Mouse (Mus musculus) testis, adult 2 months (tissue): ENCODE measurements around the gene Mal. TPM values are rescaled to one million over a fixed set of nuclear protein-coding genes. Genes with fewer than 3 reads are reported as not detected.
A peak's percentile ranks its signal among the peaks of the same experiment; 100 is the strongest.

Experiments used
- H3K27ac ChIP-seq: fragments of 200-500 bp; 2 replicates; pipeline ENCODE4 v1.5.1; 2012; ENCODE audit warnings: low read depth, low read length; ENCODE audit not compliant: control insufficient read depth, insufficient read depth
- H3K27me3 ChIP-seq: fragments of 200-500 bp; 2 replicates; pipeline ENCODE4 v1.6.1; 2012; ENCODE audit warnings: mild to moderate bottlenecking, low read length, moderate library complexity; ENCODE audit not compliant: control insufficient read depth, insufficient read depth
- H3K36me3 ChIP-seq: fragments of 200-500 bp; 2 replicates; pipeline ENCODE4 v1.6.1; 2012; ENCODE audit warnings: mild to moderate bottlenecking, low read length; ENCODE audit not compliant: control insufficient read depth, insufficient read depth
- H3K4me1 ChIP-seq: fragments of 200-500 bp; 2 replicates; pipeline ENCODE4 v1.6.1; 2012; ENCODE audit warnings: low read length; ENCODE audit not compliant: control insufficient read depth, insufficient read depth
- H3K4me3 ChIP-seq: fragments of 200-500 bp; 2 replicates; pipeline ENCODE4 v1.5.1; 2012; ENCODE audit warnings: low read depth, mild to moderate bottlenecking, low read length, moderate library complexity, mixed read lengths; ENCODE audit not compliant: control insufficient read depth
- CTCF ChIP-seq: fragments of 200-500 bp; IDR thresholded peaks from 2 replicates; pipeline ENCODE4 v1.5.1; 2012; ENCODE audit warnings: low read depth, mild to moderate bottlenecking, inconsistent platforms, low read length, moderate library complexity; ENCODE audit not compliant: control insufficient read depth, insufficient read depth, insufficient replicate concordance
- POLR2A ChIP-seq: fragments of 200-500 bp; IDR thresholded peaks from 2 replicates; pipeline ENCODE4 v1.6.1; 2012; ENCODE audit warnings: low read depth, mild to moderate bottlenecking, inconsistent platforms, low read length, moderate library complexity; ENCODE audit not compliant: control insufficient read depth
- polyA plus RNA-seq: library from polyadenylated mRNA; depleted of rRNA; stranded (reverse); fragments of >200 nt; gene quantifications from 2 replicates; pipeline ENCODE4 v1.2.3, GENCODE M21; 2012; rRNA removed

Mal gene
- polyA plus RNA-seq, 1 experiment = 1.2 TPM

DNA sequence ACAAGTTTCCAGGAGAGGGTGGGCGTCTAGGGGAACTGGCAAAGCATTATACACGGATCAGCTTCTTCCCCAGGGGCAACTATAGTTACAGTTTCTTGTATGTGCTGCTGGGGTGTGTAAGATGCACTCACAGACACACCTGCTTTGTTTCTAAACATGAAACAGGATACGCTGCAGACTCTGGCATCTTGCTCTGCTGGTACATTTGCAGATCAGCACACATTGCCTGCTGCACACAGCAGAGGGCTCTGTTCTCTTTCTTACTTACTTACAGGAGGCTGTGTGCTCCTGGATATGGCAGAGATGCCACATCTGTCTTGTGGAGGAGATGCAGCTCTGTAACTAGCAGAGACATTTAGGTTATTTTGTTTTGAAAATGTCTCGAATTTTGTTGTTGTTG, 65.7 kb downstream of the Mal start:
- Histone ChIP-seq H3K27ac (no peak overlapping the region), H3K4me3 (peak overlapping the region; percentile 51), H3K4me1 (peaks cover 10% of the 10 kb centered on the region), H3K27me3 (no peaks in the 10 kb centered on the region), H3K36me3 (no peaks in the 10 kb centered on the region)
- no peak for TF ChIP-seq POLR2A
- TF ChIP-seq CTCF = no peak

DNA sequence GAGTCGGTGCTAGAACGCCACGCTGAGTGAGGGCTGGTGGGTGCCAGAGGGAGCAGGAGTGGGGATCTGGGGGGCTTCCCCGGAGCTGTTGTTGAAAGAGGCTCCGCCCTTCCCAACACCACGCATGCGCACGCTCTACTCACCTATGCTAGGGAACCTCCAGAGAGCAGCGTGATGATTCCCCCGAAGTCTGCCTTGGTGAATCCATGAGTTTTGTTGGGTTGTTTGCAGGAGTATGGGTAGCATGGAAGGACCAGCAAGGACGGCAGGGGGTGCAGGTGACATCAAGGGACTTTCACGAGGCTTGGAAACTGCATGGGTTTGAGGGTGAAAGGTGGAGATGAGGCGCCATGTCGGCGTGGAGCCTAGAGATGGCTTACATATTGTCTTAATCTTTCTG, 66.3 kb downstream of the Mal start:
- H3K27me3 ChIP-seq = no peaks in the 10 kb centered on the region

DNA sequence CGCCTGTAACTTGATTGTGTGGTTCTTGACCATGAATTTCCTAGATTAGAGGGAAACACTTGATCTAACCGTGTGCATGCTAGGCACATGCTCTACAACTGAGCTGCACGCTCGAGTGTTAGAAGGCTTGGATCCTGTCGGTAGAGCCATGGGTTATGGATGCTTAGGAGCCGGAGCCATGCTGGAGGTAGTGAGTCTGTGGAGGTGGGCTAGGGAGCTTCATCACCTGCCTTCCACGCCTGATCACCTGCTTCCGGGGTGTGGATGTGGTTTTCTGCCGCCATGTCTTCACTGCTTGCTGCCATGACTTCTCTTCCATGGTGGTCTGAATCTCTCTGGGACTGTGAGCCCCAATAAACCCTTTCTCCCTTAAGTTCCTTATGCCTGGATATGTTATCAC, 67.6 kb downstream of the Mal start:
- Histone ChIP-seq H3K36me3 (no peaks in the 10 kb centered on the region), H3K27ac (no peak overlapping the region), H3K4me1 (peaks cover 10% of the 10 kb centered on the region), H3K27me3 (no peaks in the 10 kb centered on the region), H3K4me3 (no peak overlapping the region)
- TF ChIP-seq POLR2A = no peak
- no peak for TF ChIP-seq CTCF

More for the DNA sequence above, 66.3 kb downstream of the Mal start:
- H3K4me1 ChIP-seq = peaks cover 10% of the 10 kb centered on the region
- H3K36me3 ChIP-seq = no peaks in the 10 kb centered on the region
- TF ChIP-seq POLR2A (no peak), CTCF (no peak)
- H3K27ac ChIP-seq = no peak overlapping the region
- peak overlapping the region; percentile 81 for H3K4me3 ChIP-seq

DNA sequence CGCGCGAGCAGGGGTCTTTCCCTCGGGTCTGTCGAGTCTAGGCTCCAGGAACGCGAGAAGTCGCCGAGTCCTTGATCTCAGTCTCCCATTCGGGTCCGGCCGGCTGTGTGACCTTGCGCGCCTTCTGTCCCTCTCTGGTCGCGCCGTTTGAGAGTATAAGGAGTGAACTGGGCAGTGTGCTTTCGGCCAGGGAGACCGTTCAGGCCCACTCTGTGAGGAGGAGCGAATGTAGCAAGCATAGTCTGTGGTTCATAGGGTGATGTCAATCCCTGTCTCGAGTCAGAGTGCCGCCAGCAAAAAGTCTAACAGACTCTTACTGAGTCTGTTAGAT, 69.0 kb downstream of the Mal start:
- Histone ChIP-seq H3K27me3 (no peaks in the 10 kb centered on the region), H3K4me1 (peaks cover 12% of the 10 kb centered on the region), H3K4me3 (peak overlapping the region; percentile 95), H3K27ac (peak overlapping the region; percentile 97), H3K36me3 (no peaks in the 10 kb centered on the region)
- TF ChIP-seq CTCF = no peak
- no peak for TF ChIP-seq POLR2A

DNA sequence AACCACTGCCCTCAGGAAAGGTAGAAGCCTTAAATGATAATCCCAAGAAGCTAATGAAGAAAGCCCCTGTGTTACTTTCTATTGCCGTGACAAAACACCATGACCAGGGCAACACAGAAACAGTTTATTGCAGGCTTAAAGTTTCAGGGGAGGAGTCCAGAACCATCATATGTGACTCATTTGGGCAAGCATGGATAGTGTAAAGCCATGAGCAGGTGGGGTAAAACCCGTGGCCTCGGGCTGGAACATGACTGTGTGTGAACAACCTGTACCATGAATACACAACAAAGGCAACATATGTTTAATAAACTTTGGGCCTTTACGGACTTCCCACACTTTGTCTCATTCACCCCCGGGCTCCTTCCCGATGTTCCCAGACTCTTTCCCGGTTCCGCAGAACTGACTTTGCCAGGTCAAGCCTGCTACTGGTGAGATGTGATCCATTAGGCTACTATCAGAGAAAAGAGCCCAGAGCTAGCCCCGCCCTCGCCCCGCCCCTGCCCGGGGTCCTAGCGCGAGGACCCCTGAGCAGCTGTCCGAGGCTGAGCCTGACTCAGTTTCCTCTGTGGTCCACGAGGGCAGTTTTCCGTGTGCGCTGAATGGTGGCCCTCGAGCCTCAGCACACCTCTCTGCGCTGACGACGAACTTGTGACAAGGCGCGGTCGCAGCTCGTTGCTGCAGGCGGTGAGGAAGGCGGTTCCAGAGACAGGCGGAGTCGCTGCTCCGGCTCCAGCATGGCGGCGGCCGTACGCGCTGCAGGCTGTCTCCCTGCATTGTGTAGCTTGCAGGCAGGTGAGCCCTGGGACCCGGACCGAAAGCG, 69.6 kb downstream of the Mal start, which contains the start of the genes Zfp661 and Mrps5:
Zfp661 (minus strand) TSS at position 401 of the 820 bp plus-strand sequence.
Mrps5 (plus strand) TSS at position 529 of the 820 bp plus-strand sequence.
- Histone ChIP-seq H3K27ac (peak within 1 kb of the TSS; percentile 97), H3K4me1 (peaks cover 12% of the 10 kb centered on the region)
- TF ChIP-seq POLR2A (peak; percentile 60; the same call in 1 of the 2 replicates), CTCF (no peak)

DNA sequence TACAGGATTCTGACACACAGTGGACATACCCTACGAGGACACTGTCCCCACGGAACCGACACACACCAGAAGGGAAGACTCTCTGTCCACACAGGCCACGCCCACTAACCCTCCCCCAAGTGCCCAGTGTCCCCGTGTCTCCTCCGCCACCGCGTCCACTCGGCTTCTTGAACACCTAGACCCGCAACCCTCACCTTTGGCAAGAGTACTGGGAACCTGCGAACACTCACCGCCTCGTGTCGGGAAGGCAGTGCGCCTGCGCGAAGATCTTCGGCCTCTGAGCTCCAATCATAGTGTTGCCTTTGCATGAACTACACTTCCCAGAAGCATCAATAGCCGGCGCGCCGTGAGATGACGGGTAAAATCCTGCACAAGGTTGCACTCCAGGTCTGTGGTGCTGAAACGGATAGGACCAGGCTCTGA, 72.0 kb downstream of the Mal start:
- H3K27ac ChIP-seq = no peak overlapping the region
- no peaks in the 10 kb centered on the region for H3K27me3 ChIP-seq
- TF ChIP-seq POLR2A (peak; percentile 57; the same call in 1 of the 2 replicates), CTCF (no peak)

More for the DNA sequence above, 69.6 kb downstream of the Mal start, which contains the start of the genes Zfp661 and Mrps5:
- H3K4me3 ChIP-seq = peak within 1 kb of the TSS; percentile 95
- H3K36me3 ChIP-seq = no peaks in the 10 kb centered on the region
- H3K27me3 ChIP-seq = no peaks in the 10 kb centered on the region

More for the DNA sequence above, 72.0 kb downstream of the Mal start:
- Histone ChIP-seq H3K4me1 (peaks cover 8% of the 10 kb centered on the region), H3K36me3 (no peaks in the 10 kb centered on the region), H3K4me3 (peak overlapping the region; percentile 88)

Other genes with a start within 250 kb of the Mal start
- gene Gpat2, start 231.5 kb downstream of the Mal start, polyA plus RNA-seq = 53.2 and 63.0 TPM in 2 replicates
- 26.7 and 27.1 TPM in 2 replicates for gene Fahd2a, start 212.1 kb downstream of the Mal start, polyA plus RNA-seq
- gene Kcnip3, start 134.6 kb downstream of the Mal start, polyA plus RNA-seq = 2.7 and 4.5 TPM in 2 replicates
- 0.09 and 20.7 TPM in 2 replicates for gene Prom2, start 115.2 kb downstream of the Mal start, polyA plus RNA-seq
- gene Zfp661, start 69.6 kb downstream of the Mal start, polyA plus RNA-seq = 5.6 and 6.0 TPM in 2 replicates
- 32.6 and 33.8 TPM in 2 replicates for gene Mrps5, start 69.5 kb downstream of the Mal start, polyA plus RNA-seq
- gene Mall, start 73.2 kb upstream of the Mal start, polyA plus RNA-seq = 3.5 and 4.4 TPM in 2 replicates
- 535 and 575 TPM in 2 replicates for gene Nphp1, start 132.2 kb upstream of the Mal start, polyA plus RNA-seq
- gene Mtln, start 135.8 kb upstream of the Mal start, polyA plus RNA-seq = 7.7 and 8.7 TPM in 2 replicates
- 12.5 and 13.9 TPM in 2 replicates for gene Bub1, start 175.2 kb upstream of the Mal start, polyA plus RNA-seq
- 0.07 and 0.14 TPM in 2 replicates for gene Acoxl, start 182.2 kb upstream of the Mal start, polyA plus RNA-seq